Mouse (Mus musculus) kidney, adult 2 months (tissue): ENCODE data around the gene Rin2.

Experiments
- CTCF ChIP-seq: fragments of 200-500 bp; conservative IDR thresholded peaks from 2 replicates; pipeline ENCODE4 v1.5.1; 2011; ENCODE audit warnings: low read depth, mild to moderate bottlenecking, control low read depth, low read length, moderate library complexity, mixed read lengths; ENCODE audit not compliant: insufficient read depth, insufficient read length
- POLR2A ChIP-seq: fragments of 200-500 bp; IDR thresholded peaks from one replicate; pipeline ENCODE4 v1.6.1; 2011; ENCODE audit warnings: low read depth, low read length, control low read depth

DNA sequence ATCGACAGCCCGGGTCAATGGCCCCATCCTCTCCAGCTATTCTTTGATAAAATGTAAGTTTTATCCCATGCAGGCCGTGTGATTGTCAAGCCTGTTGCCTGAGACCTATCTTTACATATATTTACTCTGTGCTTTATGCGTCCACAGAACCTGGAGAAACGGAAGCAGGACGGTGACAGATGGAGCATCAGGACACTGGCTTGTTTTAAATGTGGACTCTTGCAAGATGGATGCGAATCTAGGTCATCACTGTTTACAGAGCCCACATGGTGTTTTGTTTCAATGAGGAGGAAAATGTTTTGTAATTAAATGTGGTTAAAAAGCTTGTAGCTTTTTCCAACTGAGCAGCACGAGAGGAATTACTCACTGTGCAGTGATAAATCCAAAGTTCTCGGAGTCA is 223.1 kb downstream of the Rin2 start:
- TF ChIP-seq CTCF (no peak), POLR2A (no peak)
